Mouse (Mus musculus): ENCODE measurements around the gene Acp5. TPM values are rescaled to one million over a fixed set of nuclear protein-coding genes. Genes with fewer than 3 reads are reported as not detected.

Gene Acp5
- total RNA-seq, 2 experiments from 2014 or later, result 0.53 to 0.67 TPM

DNA sequence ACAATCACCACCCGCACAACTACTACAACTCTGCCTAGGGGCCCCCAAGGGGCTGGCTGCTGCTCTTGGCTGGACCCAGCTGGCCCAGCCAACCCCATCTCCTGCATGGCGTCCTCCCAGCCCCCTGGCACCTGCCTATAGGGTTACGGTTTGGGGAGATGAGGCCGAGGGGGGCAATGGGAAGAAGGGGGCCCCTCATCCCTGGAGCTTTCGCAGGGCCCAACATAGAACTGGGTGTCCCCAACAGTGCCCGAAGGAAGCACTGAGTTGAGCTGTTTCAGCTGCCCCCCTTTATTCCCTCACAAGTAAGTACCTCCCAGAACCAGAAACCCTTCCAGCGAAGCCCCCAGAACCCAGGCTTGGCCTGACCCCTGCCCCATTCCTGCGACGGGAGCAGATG, 27.3 kb downstream of the Acp5 start:
- DNase-seq (ENCODE audit: low spot score in 2 of 2), result no peak

DNA sequence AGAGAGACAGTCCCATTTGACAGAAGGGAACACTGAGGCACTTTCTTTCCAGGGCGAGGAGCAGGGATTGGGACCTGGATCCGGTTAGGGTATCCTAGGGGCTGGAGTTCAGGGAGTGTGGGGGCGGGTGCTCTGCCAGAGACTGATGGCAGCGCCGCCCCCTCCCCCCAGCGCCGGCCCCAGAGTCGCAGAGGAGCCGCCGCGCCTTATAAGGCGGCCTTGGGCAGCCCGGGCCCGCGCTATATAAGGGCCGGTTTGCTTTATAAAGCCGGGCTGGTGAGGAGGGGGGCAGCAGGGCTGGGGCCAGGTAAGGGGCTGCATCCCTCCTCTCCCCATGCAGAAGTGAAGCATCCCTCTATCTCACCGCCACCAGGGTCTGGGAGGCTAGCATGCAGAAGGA, 35.6 kb downstream of the Acp5 start:
- no peak for DNase-seq (ENCODE audit: low spot score in 2 of 2)

DNA sequence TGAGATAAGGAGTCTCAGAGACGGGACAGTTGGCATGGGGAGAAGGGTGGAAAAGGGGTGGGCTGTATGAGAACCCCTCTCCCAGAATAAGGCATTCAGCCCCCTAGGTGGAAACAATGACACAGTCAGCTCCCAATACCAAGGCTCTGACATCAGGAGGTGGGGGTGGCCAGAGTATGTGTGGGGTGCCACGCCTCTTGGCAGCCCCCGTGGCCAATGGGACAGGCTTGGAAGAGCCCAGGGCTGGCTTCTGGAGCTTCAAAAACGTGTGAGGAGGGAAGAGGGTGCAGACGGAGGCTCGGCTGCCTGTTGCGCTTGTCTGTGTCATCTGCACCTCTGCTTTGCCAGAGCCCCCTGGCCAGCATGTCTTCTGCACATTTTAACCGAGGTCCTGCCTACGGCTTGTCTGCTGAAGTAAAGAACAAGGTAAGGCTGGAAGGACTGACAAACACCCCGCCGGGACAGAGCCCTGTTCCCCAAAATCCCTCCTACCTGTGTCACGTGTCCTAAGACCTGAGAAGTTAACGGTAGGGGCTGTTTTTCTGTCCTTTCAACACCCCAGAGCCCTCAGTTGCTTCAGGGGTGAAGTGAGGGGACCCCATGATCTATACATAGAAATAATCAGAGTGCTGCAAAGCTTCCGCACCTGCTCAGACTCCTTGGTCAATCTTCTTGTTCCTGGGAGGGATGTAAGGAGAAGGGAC, 36.4 kb downstream of the Acp5 start, which contains the start of gene Cnn1:
Cnn1 (plus strand) TSS at position 224 of the 704 bp plus-strand sequence.
- DNase-seq (ENCODE audit: low spot score in 2 of 2), result no peak

DNA sequence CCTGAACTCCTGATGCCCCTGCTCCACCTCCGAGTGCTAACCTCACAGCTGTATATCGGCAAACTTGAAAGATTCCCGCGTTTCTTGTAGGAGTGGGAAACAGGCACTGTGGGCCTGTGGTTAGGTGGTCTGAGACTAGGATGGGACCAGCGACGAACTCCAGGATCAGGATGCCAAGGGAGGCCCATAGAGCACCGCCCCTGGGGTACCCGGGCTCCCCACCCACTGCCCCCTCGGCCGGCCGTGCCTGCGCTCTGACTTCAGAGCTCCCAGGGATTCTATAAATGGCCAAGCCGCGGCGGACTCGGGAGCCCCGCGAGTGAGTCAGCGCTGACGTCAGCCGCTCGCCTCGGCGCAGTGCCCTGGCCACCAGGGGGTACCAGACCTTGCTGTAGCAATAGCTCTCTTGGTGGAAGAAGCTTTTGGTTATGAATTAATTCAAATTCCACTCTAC, 39.6 kb downstream of the Acp5 start:
- DNase-seq (ENCODE audit: low spot score in 2 of 2), result peak; percentile 72 to 75

DNA sequence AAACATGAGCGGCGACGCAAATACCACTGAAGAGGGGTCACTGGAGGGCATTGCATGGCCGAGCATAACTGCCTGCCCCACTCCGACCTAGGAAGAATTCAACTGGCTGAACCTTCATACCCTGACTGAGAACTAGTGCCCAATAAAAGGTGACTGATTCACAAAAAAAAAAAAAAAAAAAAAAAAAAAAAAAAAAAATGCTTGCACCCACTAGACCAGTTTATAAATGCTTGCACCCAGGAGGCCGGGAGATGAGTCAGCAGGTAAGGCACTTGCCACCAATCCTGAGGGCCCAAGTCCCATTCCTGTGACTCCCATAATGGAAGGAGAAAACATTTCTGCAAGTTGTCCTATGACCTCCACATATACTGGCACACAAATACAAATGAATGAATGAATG, 42.8 kb downstream of the Acp5 start:
- DNase-seq (ENCODE audit: low spot score in 2 of 2), result no peak

DNA sequence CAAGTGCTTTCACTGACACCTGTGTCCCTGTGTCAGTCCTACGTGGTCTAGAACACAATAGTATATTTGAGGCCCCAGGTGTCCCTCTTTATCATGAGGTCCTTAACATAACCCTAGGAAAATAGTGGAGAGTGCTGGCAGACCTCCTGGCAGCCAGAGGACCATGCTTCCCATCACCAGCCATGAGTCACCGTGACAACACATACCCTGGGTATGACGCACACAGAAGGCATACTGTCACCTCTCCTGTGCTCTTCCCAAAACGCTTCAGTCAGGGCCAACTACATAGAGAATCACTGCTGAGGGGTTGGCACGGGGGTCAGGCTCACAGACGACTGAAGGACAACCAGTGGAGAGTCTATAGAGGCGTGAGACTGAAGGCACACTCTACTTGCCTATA, 45.5 kb downstream of the Acp5 start:
- DNase-seq (ENCODE audit: low spot score in 2 of 2), result no peak

DNA sequence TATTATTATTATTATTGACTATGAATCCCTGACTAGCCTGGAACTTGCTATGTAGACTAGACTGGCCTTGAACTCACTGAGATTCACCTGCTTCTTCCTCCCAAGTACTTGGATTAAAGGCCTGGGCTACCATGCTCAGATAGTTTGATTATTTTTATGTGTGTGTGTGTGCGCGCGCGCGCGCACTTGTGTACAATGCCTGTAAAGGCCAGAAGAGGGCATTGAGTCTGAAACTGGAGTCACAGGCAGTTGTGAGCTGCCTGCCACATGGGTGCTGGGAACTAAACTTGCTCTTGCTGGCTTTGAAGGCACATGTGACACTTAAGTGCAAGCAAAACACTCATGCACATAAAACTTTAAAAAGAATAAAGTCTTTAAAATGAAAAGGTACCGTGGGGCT, 46.2 kb downstream of the Acp5 start:
- no peak for DNase-seq (ENCODE audit: low spot score in 2 of 2)

DNA sequence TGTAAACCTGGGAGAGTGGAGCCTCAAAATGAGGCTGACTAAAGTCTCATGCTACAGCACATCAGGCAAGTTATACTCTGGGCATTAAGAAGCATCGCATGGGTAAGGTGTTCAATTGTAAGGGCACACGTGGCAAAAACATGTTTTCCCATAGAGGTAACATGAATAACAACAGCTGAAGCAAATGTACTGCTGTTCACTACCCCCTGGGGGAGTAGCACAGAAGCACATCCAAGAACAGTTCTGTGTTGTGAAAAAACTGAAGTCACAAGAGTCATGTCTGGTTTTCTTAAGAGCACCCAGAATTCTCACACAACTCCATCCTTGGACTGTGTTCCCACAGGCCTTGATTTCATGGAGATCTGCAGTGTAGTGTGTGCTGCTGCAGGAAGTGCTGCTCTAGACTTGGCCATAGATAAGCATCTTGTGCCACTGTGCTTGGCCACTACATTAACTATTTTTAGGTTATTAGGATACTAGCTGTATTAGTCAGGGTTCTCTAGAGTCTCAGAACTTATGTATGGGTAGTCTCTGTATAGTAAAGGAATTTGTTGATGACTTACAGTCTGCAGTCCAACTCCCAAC, 48.4 kb downstream of the Acp5 start:
- no peak for DNase-seq (ENCODE audit: low spot score in 2 of 2)

DNA sequence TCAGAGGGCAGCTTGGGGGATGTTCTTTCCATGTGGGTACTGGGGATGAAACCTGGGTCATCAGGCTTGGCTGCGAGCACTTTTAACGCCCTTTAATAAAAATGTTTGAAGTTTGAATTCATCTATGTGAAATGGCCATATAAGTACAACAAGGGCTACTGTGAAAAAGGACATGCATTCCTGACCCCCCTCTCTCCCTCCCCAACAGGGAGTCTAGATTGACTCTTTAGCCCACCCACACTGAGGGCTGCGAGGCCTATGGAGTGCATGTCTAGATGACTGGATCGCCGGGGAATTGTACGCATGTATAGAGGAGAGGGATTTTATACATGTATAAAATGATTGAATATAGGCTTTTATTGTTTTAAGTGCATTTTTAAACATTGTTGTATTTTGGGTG, 49.5 kb downstream of the Acp5 start:
- DNase-seq (ENCODE audit: low spot score in 2 of 2), result no peak

DNA sequence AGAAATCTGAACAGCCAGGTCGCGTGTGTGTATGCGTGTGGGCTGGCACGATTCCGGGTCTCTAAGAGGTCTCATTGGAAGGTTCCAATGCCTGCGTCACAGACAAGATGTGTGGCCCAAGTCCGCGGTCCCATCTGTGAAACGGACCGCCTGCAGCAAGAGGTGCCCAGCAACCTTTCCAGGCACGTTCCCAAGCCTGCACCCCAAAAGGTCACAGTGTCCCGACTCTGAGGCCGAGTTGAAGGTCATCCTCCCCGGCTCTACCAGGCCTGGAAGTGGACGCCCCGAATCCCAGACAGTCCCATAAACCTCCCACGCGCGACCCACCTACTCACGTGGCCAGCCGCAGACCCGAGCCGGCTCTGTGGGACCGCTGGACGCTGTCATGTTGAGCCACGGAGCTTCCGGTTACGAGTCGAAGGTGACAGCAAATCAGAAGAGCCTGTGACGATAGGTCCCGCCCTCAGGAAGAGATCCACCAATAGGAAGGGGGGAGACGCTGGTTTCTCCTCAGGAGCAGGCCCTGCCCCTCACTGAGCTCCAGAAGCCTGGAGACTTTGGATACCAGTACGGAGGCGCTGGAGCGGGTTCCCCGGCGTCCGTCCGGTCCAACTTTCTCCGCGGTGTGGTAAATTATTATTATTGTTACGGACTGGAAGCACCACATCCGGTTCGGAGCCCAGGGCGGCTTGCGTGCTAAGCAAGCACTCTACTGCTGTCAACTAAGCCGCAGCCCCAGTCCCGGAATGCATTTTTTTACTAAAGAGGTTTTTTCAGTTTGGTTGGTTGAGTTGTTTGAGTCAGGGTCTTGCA, 50.3 kb downstream of the Acp5 start, which contains the start of gene Ecsit:
Ecsit (minus strand) TSS at position 417 of the 813 bp plus-strand sequence.
- peak; percentile 91 to 95 for DNase-seq (ENCODE audit: low spot score in 2 of 2)

DNA sequence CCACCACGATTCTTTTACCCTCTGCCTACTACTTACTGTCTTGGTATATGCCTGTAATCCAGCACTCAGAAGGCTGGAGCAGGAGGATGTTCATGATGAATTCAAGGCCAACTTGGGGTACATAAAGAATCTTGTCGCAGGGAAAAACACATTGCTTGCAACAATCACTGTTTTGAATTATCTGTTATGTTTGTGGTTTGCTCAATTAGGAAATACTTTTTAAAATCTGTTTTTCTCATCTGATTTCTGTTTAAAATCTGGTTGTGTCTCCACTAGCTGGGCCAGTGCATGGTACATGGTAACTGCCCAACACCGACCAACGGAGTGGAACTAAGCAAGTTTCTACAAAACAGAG, 50.9 kb downstream of the Acp5 start:
- DNase-seq (ENCODE audit: low spot score in 2 of 2), result no peak

Small RNA genes lying within 50 kb of the gene (microRNA-seq; reads per million reads assigned to microRNA genes)
- 0.20 to 0.22 reads per million in 2 experiments for gene Mir7084

Other genes starting within 250 kb of the Acp5 start
- 10 to 100 TPM; 30.4 to 36.7 TPM for gene Rab3d, start 217.5 kb downstream of the Acp5 start, total RNA-seq (2021)
- 10 to 100 TPM; 15.5 to 16.1 TPM for gene Ccdc159, start 208.2 kb downstream of the Acp5 start, total RNA-seq (2021)
- 10 to 100 TPM; 30.4 to 35.3 TPM for gene Tmem205, start 208.2 kb downstream of the Acp5 start, total RNA-seq (2021)
- 100 to 1,000 TPM; 312 to 317 TPM for gene Plppr2, start 198.7 kb downstream of the Acp5 start, total RNA-seq (2021)
- gene Swsap1, start 180.0 kb downstream of the Acp5 start, total RNA-seq (2021), result 10 to 100 TPM; 13.5 to 14.5 TPM
- gene Epor, start 172.2 kb downstream of the Acp5 start, total RNA-seq (2021), result 1 to 10 TPM; 2.0 to 3.2 TPM
- gene Rgl3, start 146.3 kb downstream of the Acp5 start, total RNA-seq (2021), result 1 to 10 TPM; 1.4 to 2.2 TPM
- 1 to 10 TPM; 5.3 to 5.7 TPM for gene Ccdc151, start 133.1 kb downstream of the Acp5 start, total RNA-seq (2021)
- gene Prkcsh, start 132.9 kb downstream of the Acp5 start, total RNA-seq (2021), result 10 to 100 TPM; 90.5 to 96.5 TPM
- 100 to 1,000 TPM; 197 to 205 TPM for gene Elavl3, start 83.7 kb downstream of the Acp5 start, total RNA-seq (2021)
- gene Gm49318, start 64.5 kb downstream of the Acp5 start, total RNA-seq (2021), result 1 to 10 TPM in 1 of 2 experiments, not detected in 1; 6.2 TPM
- gene Zfp653, start 64.3 kb downstream of the Acp5 start, total RNA-seq (2021), result 10 to 100 TPM; 19.4 to 21.1 TPM
- gene Ecsit, start 50.3 kb downstream of the Acp5 start, total RNA-seq (2021), result 10 to 100 TPM; 45.8 to 46.8 TPM
- gene Cnn1, start 36.5 kb downstream of the Acp5 start, total RNA-seq (2021), result under 1 TPM; 0.42 to 0.43 TPM
- gene Elof1, start 18.5 kb downstream of the Acp5 start, total RNA-seq (2021), result 10 to 100 TPM; 60.4 to 60.7 TPM
- 10 to 100 TPM; 38.8 to 48.5 TPM for gene Pigyl, start 21.1 kb upstream of the Acp5 start, total RNA-seq (2021)
- gene Zfp872, start 52.4 kb upstream of the Acp5 start, total RNA-seq (2021), result under 1 TPM; 0.25 to 0.62 TPM
- 10 to 100 TPM; 16.9 to 18.5 TPM for gene Zfp809, start 90.0 kb upstream of the Acp5 start, total RNA-seq (2021)
- 1 to 10 TPM; 5.6 to 6.0 TPM for gene Zfp599, start 124.2 kb upstream of the Acp5 start, total RNA-seq (2021)
- 10 to 100 TPM; 18.7 to 25.4 TPM for gene Zfp810, start 171.9 kb upstream of the Acp5 start, total RNA-seq (2021)